Mouse (Mus musculus) midbrain, embryonic 11.5 days (tissue): ENCODE measurements around the gene Akap13. TPM values are rescaled to one million over a fixed set of nuclear protein-coding genes. Genes with fewer than 3 reads are reported as not detected.
A peak's percentile ranks its signal among the peaks of the same experiment; 100 is the strongest.

Source experiments
- ATAC-seq: fragments of 200-750 bp; cut with Nextera tagmentation; 2 replicates; pipeline ENCODE4 v1.8.0; 2017; ENCODE audit warnings: moderate TSS enrichment, moderate library complexity; ENCODE audit not compliant: low FRiP score
- DNase-seq: peaks from one replicate; pipeline ENCODE4 v3.0.0; 2015; ENCODE audit warnings: low spot score; ENCODE audit errors: missing footprints
- H3K27ac ChIP-seq: fragments of 300-500 bp; sonication (generic); 2 replicates; pipeline ENCODE4 v1.5.1; 2014; ENCODE audit warnings: low read depth, low read length
- H3K27me3 ChIP-seq: fragments of 300-500 bp; sonication (generic); 2 replicates; pipeline ENCODE4 v1.6.1; 2014; ENCODE audit warnings: mild to moderate bottlenecking, low read length, moderate library complexity, mixed read lengths; ENCODE audit not compliant: control insufficient read depth, insufficient read depth
- H3K36me3 ChIP-seq: fragments of 300-500 bp; sonication (generic); 2 replicates; pipeline ENCODE4 v1.6.1; 2014; ENCODE audit warnings: mild to moderate bottlenecking, low read length, moderate library complexity, mixed read lengths; ENCODE audit not compliant: control insufficient read depth, insufficient read depth
- H3K4me1 ChIP-seq: fragments of 300-500 bp; sonication (generic); 2 replicates; pipeline ENCODE4 v1.6.1; 2014; ENCODE audit warnings: low read length; ENCODE audit not compliant: control insufficient read depth, insufficient read depth
- H3K4me2 ChIP-seq: fragments of 300-500 bp; sonication (generic); 2 replicates; pipeline ENCODE4 v1.6.1; 2014; ENCODE audit warnings: mild to moderate bottlenecking, moderate library complexity
- H3K4me3 ChIP-seq: fragments of 300-500 bp; sonication (generic); 2 replicates; pipeline ENCODE4 v1.5.1; 2014; ENCODE audit warnings: low read depth, low read length
- H3K9ac ChIP-seq: fragments of 300-500 bp; sonication (generic); 2 replicates; pipeline ENCODE4 v1.6.1; 2014; ENCODE audit warnings: low read length
- H3K9me3 ChIP-seq: fragments of 300-500 bp; sonication (generic); 2 replicates; pipeline ENCODE4 v1.6.1; 2016; ENCODE audit warnings: low read length; ENCODE audit not compliant: control insufficient read depth
- WGBS: fragments of 180-500 bp; shearing (Covaris S2); extraction: QIAGEN DNeasy Blood & Tissue Kit; methylation state at CpG from one replicate; pipeline ENCODE4 v1.1.7; 2014; 5-methylcytosine and 5-hydroxymethylcytosine counted together
- polyA plus RNA-seq: library from polyadenylated mRNA; unstranded; fragments of >200 nt; fragmentation: Nextera tagmentation; extraction: Ambion mirVana; gene quantifications from 2 replicates; pipeline ENCODE4 v1.2.1, GENCODE M21; 2014

The Akap13 gene
- 24.3 and 27.4 TPM in 2 replicates for polyA plus RNA-seq

DNA sequence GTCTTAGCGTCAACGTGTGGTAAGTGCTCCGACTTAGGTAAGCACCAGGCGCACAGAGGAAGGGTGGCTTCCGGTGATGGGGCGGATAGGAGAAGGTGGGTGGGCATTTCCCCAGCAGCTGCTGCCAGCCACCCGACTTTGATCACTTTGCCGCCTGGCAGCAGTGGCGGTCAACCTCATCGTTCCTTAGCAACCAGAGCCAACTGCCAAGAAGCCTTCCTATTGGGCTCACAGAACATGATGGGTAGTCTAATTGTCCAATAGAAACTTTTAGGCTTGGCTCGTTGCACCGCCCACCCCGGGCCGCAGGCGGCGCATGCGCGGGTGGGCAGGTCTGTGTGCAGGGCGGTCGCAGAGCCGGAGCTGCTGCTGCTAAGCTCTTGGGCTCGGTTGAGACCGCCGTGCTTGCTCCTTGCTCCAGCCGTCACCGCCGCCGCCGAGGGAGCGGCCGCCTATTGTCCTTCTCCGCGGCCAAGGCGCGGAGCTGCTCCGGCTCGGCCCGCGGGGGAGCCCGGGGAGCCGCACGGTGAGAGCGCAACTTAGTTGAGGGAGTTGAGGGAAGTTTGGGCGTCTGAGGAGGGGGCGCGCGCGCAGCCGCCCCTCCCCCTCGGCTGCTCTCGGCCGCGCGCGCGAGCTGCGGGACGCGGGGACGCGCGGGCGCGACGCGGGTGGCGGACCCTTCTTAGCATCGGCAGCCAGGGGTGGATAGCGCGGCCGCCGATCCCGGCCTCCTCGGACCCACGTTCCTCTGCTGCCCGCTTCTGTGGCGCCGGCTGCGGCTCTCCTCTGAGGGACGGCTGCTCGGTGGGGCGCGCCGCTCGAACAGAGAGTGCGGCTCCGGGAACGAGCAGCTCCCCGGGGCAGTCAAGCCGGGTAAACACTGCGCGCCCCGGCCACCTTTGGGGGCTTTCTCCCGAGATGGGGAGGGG lies at the start of gene Akap13:
TSS of gene Akap13 (plus strand) at position 312 of the 929 bp plus-strand sequence.
- H3K9ac ChIP-seq = peak within 1 kb of the TSS; percentile 93
- H3K27ac ChIP-seq = peak within 1 kb of the TSS; percentile 95
- H3K27me3 ChIP-seq = no peaks in the 10 kb centered on the region
- H3K4me2 ChIP-seq = peak within 1 kb of the TSS; percentile 79
- ATAC-seq = peak; percentile 99
- DNase-seq = peak; percentile 99
- H3K36me3 ChIP-seq = no peaks in the 10 kb centered on the region; the same call in 1 of the 2 replicates
- H3K9me3 ChIP-seq = 0 out of 2 replicates have a peak, but pooled peaks cover 2% of the 10 kb centered on the region
- H3K4me3 ChIP-seq = peak within 1 kb of the TSS; percentile 90
- WGBS = under 1% methylated on average over 93 of the region's 94 CpGs
- H3K4me1 ChIP-seq = peaks cover 6% of the 10 kb centered on the region; the same call in 1 of the 2 replicates

DNA sequence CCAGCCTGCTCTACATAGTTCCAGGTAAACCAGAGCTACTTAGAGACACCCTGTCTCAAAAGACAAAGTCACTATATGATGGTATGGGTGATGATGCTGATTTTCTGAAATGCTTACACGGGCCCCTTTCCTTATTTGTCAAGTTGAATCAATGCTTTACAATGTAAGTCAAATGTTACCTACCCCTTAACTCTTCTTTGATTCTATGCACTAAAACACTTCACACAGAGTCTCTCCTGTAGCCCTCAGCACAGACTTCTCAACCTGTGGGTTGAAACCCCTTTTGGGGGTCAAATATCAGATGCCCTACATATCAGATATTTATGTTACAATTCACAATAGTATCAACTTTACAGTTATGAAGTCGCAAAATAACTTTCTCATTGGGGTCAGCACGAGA lies 44.7 kb upstream of the Akap13 start:
- no peak overlapping the region for H3K4me2 ChIP-seq
- H3K36me3 ChIP-seq = no peaks in the 10 kb centered on the region
- DNase-seq (peak; percentile 56), ATAC-seq (no peak)
- H3K27me3 ChIP-seq = no peaks in the 10 kb centered on the region
- H3K4me3 ChIP-seq = no peak overlapping the region
- H3K9ac ChIP-seq = no peak overlapping the region
- no peaks in the 10 kb centered on the region for H3K4me1 ChIP-seq
- H3K27ac ChIP-seq = no peak overlapping the region
- WGBS = 88% methylated on average over 3 of the region's 3 CpGs
- no peaks in the 10 kb centered on the region for H3K9me3 ChIP-seq

DNA sequence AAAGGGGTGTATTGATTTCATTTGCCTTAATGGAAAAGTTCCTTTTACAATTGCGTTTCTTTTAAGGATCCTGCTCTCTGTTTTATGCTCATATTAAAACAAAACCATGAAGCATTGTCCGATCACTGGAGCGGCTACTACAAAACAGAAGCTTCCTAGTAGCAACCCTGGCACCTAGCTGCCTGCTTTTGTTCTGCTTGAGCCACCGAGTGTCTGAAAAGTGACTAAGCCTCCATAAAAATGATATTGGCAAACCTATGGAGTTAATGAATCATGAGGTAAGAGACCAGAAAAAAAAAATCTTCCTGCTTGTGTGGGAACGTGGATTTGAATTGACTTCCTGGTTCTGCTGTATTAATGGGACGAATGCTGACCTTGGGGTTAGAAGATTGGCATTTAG lies 44.1 kb upstream of the Akap13 start:
- ATAC-seq = no peak
- Histone ChIP-seq H3K27me3 (no peaks in the 10 kb centered on the region), H3K4me3 (no peak overlapping the region), H3K9ac (no peak overlapping the region), H3K36me3 (no peaks in the 10 kb centered on the region), H3K4me2 (no peak overlapping the region), H3K27ac (no peak overlapping the region), H3K4me1 (no peaks in the 10 kb centered on the region), H3K9me3 (no peaks in the 10 kb centered on the region)
- 82% methylated on average over 6 of the region's 6 CpGs for WGBS
- no peak for DNase-seq

DNA sequence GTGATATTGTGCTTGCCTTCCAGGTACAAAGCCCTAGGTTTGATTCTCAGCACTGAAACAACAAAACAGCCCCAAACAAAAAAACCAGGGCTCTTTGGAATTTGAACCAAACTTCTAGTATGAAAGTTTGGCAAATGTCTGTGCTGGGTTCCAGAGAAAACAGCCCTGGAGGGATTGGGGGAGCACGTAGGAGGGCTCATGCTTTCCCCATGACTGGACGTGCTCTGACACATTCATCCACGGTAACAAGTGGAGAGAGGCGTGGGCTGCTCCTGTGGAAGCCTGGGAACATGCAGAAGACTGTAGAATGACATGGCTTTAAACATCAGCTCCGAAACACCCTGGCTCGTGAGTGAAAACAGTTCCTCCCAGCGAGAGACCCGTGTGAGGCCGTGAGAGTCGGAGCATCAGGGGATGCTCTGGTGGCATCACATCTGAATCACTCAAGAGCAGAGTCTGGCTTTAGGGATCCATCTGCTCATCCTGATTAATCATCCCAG lies 43.3 kb upstream of the Akap13 start:
- Histone ChIP-seq H3K27me3 (no peaks in the 10 kb centered on the region), H3K4me3 (no peak overlapping the region), H3K36me3 (no peaks in the 10 kb centered on the region), H3K9ac (no peak overlapping the region), H3K4me1 (no peaks in the 10 kb centered on the region), H3K4me2 (no peak overlapping the region), H3K9me3 (no peaks in the 10 kb centered on the region), H3K27ac (no peak overlapping the region)
- 89% methylated on average over 10 of the region's 10 CpGs for WGBS
- no peak for ATAC-seq
- DNase-seq = no peak

DNA sequence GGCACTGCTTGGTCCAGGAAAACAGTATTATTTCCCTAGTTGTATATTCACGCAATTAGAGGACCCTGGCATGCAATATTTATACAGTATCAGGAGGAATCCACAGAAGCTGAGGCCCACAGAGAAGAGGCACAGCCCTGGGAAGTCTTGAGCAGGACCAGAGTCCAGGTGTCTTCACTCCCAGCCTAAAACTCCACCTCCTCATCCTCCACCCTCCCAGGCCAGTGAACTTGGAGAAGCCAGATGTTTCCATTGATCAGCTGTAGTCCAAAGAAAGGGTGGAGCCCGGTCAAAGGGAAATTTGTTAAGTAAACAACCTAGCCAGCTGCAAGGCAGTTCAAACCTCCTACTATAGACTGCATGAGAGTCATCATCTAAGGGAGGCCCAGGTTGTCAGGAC lies 42.8 kb upstream of the Akap13 start:
- Histone ChIP-seq H3K27ac (no peak overlapping the region), H3K9ac (no peak overlapping the region), H3K4me3 (no peak overlapping the region), H3K4me2 (no peak overlapping the region), H3K27me3 (no peaks in the 10 kb centered on the region), H3K9me3 (no peaks in the 10 kb centered on the region), H3K36me3 (no peaks in the 10 kb centered on the region), H3K4me1 (no peaks in the 10 kb centered on the region)
- ATAC-seq (no peak), DNase-seq (peak; percentile 17)
- 78% methylated on average over 2 of the region's 2 CpGs for WGBS

DNA sequence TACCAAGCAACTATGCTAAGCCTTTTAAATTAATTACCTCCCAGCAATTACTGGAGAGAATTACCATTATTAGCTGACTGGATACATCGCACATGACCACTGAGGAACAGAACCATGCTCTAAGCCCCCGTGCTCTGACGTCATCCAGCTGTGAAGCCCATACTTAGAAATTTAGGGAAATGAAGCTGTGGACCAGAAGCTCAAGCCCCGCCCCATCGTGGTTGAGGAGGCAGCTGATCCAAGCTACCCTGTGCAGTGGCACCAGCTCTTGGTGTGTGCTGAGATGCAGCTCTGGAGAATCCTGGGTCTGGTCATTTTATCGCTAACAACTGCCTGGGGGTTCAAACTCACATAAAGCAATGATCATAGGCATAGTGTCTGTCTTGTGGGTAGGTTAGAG lies 41.4 kb upstream of the Akap13 start:
- H3K4me1 ChIP-seq = no peaks in the 10 kb centered on the region
- H3K27ac ChIP-seq = no peak overlapping the region
- ATAC-seq (no peak), DNase-seq (no peak)
- H3K4me2 ChIP-seq = no peak overlapping the region
- H3K4me3 ChIP-seq = no peak overlapping the region
- 40% methylated on average over 6 of the region's 6 CpGs for WGBS
- no peaks in the 10 kb centered on the region for H3K36me3 ChIP-seq
- H3K9ac ChIP-seq = no peak overlapping the region
- no peaks in the 10 kb centered on the region for H3K9me3 ChIP-seq
- H3K27me3 ChIP-seq = no peaks in the 10 kb centered on the region

DNA sequence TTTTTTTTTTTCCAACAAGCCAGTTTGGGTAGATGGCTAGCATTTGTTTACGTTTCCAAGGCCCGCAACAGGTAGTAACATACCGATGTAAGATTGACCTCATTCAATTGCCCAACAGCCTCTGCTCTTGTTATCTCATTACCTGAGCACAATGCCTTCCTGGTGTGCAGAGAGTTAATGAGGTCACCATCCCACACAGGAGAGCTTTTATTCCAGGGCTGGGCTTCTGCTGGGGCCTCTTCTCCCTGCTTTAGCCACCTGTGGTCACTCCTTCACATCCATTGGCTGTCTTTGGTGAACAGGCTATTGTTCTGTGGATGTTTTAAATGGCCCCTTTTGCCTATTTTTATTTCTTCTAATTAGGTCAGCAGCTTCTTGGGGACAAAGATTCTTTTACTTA lies 41.0 kb upstream of the Akap13 start:
- Histone ChIP-seq H3K36me3 (no peaks in the 10 kb centered on the region), H3K27ac (no peak overlapping the region), H3K9ac (no peak overlapping the region), H3K27me3 (no peaks in the 10 kb centered on the region), H3K9me3 (no peaks in the 10 kb centered on the region), H3K4me3 (no peak overlapping the region), H3K4me1 (no peaks in the 10 kb centered on the region), H3K4me2 (no peak overlapping the region)
- 32% methylated on average over 3 of the region's 3 CpGs for WGBS
- ATAC-seq (no peak), DNase-seq (no peak)

DNA sequence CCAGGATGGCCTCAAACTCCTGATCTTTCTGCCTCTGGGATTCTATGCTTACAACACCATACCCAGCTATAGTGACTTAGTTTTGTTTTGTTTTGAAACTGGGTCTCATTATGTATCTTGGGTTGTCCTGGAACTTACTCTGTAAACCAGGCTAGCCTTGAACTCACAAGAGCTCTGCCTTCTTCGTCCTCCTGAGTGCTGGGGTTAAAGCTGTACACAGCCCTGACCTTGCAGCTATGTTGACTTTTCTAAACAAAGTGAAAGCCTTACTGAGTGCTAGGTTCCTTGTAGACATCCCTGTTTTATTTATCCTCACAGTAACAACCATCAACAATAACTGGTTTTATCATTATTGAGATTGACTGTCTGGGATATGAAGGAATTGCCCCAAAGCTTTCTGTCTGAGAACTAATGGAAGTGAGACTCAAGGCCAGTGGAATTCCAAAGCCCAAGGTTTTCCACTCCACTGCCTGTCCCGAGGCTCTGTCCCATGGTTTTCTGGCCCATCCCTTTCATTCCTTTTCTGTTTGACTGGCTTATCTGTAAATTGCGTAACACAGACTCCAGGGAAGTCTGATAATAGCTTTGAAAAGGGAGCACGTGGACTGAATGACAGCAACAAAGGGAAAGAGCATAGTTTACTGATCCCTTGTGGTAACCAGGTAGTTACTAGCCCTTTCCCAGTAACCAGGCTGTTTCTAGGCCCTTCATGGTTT lies 40.0 kb upstream of the Akap13 start:
- ATAC-seq (no peak), DNase-seq (peak; percentile 8)
- Histone ChIP-seq H3K4me1 (no peaks in the 10 kb centered on the region), H3K27ac (no peak overlapping the region), H3K36me3 (no peaks in the 10 kb centered on the region), H3K4me2 (no peak overlapping the region), H3K4me3 (no peak overlapping the region), H3K9ac (no peak overlapping the region), H3K27me3 (no peaks in the 10 kb centered on the region), H3K9me3 (no peaks in the 10 kb centered on the region)
- 35% methylated on average over 4 of the region's 4 CpGs for WGBS
